Mouse (Mus musculus): ENCODE measurements around the gene Bglap3. TPM values are rescaled to one million over a fixed set of nuclear protein-coding genes. Genes with fewer than 3 reads are reported as not detected.
"Not testable (repeated sequence)": the region's sequence is repeated elsewhere in the genome, so short reads cannot be mapped to it uniquely, and the experiment has no call there.

Gene Bglap3
- total RNA-seq (2014; fragmentation: Nextera tagmentation) (not detected in 2 replicates), total RNA-seq (2017) (not detected in 2 replicates)

DNA sequence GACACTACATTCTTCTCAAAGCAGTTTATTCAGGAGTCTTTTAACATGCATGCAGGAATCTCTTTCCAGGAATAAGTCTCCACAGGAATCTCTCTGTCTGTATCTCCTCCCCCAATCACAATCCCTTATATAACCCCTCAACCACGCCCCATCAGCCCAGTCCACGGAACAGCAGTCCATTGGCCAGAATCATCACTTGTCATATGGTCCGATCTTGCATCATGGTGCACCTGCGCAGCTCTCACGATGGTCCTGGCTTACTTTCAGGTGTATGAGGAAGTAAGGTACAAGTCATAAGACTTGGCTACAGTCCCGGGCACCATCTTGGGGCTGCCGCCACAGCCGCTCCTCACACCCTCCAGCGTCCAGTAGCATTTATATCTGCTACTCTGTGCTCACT is at the start of gene Bglap3:
Gene Bglap3, minus strand, starts transcription at position 101 of the 400 bp plus-strand sequence.
- not testable (repeated sequence) for ATAC-seq (replicated peaks; ENCODE audit: low FRiP score, low TSS enrichment, poor library complexity, severe bottlenecking)

DNA sequence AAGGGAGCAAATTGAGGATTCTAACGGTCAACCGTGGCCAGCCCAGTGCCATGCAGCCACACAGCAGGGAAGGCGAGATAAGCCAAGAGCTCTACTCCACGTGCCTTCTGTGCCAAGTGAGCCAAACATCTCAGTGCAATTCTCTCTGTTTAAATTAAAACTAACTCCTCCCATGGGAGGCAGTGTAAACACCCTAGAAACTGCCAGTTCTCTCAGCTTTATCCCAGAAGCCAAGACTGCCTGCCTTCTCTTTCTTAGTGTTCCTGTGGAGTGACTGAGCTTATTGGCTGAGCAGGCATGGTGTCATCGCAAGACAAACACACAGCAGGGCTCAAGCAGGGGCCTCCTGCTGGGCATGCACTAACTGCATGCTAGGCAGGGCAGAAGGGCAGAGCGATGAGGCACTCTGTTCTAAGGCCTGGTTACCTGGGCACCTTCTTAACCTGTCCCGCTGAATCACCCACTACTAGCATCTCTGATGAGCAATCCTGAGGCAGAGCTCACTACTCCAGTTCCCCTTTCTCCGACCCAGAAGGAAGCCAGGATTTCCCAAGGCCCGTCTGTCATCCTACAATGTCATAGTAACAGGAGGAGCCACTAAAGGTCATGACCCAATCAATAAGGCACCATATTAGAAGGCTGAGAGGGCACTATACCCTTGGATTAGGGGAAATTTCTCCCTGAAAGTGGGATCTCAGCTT is 49.6 kb upstream of the Bglap3 start:
- peak; percentile 69 for ATAC-seq (replicated peaks; ENCODE audit: low FRiP score, low TSS enrichment, poor library complexity, severe bottlenecking)

DNA sequence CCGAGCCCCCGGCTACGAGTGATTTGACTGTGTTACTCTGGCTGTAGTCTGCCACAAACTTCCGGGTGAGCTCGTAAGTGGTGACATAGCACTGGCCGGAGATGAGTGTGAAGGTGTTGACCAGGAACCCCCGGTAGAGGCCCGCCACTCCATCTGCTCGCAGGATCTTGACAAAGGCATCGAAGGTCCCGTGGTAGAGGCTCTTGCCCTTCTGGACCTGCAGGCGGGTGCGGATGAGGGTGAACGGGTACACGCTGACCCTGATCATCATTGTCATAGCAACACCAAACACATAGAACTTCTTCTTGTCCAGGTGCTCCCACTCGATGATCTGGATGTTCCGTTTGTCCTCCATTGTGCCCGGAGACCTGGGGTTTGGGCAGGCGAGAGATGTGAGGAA is 48.2 kb upstream of the Bglap3 start:
- ATAC-seq (replicated peaks; ENCODE audit: low FRiP score, low TSS enrichment, poor library complexity, severe bottlenecking) = no peak

DNA sequence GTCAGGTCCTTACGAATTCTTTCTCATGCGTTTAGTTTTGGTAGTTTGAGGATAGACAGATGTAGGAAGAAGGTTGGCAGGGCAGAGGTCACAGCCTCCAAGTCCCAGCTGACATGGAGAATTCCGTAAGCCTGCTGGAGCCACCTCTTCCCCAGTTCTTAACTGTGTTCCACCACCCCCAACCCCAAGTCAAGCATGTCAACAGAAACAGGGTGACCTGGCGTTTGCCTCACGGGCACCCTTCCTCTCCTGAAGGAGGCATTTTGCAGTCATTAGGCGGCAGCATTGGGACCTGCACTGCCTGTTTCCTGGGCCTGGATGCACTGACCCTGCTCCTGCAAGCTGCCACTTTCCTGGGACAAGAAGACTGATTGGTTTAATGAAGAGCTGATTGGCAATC is 45.5 kb upstream of the Bglap3 start:
- no peak for ATAC-seq (replicated peaks; ENCODE audit: low FRiP score, low TSS enrichment, poor library complexity, severe bottlenecking)

DNA sequence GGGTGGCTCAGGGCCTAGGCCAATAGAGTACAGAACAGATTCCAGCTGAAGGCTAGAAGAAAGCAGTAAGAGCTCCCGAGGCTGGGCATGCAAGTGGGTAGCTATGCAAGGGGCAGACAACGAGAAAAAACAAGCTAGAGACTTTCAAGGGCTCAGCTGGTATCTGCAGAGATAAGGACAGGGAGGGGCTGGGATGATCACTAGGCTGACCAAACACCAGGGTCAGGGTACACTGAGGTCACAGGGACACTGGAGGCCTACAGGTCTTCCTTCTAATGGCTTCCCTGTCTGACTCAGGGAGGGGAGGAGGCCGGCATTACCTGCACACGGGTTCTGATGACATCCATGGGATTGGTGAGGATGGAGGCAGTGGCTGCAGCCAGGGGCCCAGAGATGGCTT is 43.1 kb upstream of the Bglap3 start:
- ATAC-seq (replicated peaks; ENCODE audit: low FRiP score, low TSS enrichment, poor library complexity, severe bottlenecking) = no peak

GRCm38 (mm10) chr3:88412636-88413035 is 40.1 kb upstream of the Bglap3 start:
- no peak for ATAC-seq (replicated peaks; ENCODE audit: low FRiP score, low TSS enrichment, poor library complexity, severe bottlenecking)

- ATAC-seq (replicated peaks; ENCODE audit: low FRiP score, low TSS enrichment, poor library complexity, severe bottlenecking) = no peak
These were observed 39.1 kb upstream of the Bglap3 start for GRCm38 (mm10) chr3:88411681-88412080.

GRCm38 (mm10) chr3:88410645-88411031 is 38.1 kb upstream of the Bglap3 start:
- no peak for ATAC-seq (replicated peaks; ENCODE audit: low FRiP score, low TSS enrichment, poor library complexity, severe bottlenecking)

DNA sequence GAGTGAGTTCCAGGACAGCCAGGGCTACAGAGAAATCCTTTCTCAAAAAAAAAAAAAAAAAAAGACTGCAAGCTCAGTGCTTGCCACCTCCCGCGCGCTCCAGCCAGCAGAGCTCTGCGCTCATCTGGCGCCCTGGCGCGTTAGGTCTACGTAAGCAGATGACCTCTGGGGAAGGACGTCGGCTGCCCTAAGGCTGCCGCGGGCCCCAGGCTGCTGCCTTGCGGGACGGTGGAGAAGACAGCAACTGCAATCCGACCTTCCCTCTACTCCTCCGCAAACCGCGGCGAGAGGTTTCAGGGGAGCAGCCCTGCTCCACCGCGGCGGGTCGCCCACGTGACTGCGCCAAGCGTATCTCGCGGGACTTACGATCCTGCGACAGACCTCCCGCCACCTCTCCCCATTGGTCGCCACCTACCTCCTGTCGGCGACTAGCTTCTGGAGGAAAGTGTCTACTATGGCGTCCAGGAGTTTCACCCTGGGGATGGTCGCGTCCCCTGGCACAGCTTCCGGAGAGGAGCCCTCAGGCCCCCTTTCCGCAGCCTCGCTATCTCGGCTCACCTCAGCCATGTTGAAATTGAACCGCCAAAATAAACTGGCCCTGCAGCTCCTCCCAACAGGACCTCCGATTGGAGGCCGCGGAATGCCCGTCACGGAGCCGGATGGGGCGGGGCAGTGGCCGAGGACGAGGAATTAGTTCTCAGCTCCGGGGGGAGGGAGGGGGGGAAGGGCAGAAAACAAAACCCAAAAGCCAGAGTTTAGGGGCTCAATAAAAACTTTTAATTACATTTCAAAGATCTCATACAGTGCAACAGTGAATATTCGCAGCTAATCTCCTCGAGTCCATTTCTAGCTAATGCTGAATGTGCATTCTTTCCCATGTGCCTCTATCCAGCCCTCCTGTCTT is 37.5 kb upstream of the Bglap3 start, which contains the start of gene Pmf1:
Gene Pmf1, minus strand, starts transcription at position 591 of the 904 bp plus-strand sequence.
- ATAC-seq (replicated peaks; ENCODE audit: low FRiP score, low TSS enrichment, poor library complexity, severe bottlenecking) = peak; percentile 90

- no peak for ATAC-seq (replicated peaks; ENCODE audit: low FRiP score, low TSS enrichment, poor library complexity, severe bottlenecking)
These were observed 36.4 kb upstream of the Bglap3 start for GRCm38 (mm10) chr3:88408953-88409352.

- no peak for ATAC-seq (replicated peaks; ENCODE audit: low FRiP score, low TSS enrichment, poor library complexity, severe bottlenecking)
These were observed 35.0 kb upstream of the Bglap3 start for GRCm38 (mm10) chr3:88407529-88407928.

- peak; percentile 45; the same call in 1 of the 2 replicates for ATAC-seq (replicated peaks; ENCODE audit: low FRiP score, low TSS enrichment, poor library complexity, severe bottlenecking)
These were observed 34.5 kb upstream of the Bglap3 start for GRCm38 (mm10) chr3:88407090-88407489.

- ATAC-seq (replicated peaks; ENCODE audit: low FRiP score, low TSS enrichment, poor library complexity, severe bottlenecking) = no peak
These were observed 31.1 kb upstream of the Bglap3 start for GRCm38 (mm10) chr3:88403522-88404230.

GRCm38 (mm10) chr3:88398666-88399065 is 26.1 kb upstream of the Bglap3 start:
- ATAC-seq (replicated peaks; ENCODE audit: low FRiP score, low TSS enrichment, poor library complexity, severe bottlenecking) = no peak

DNA sequence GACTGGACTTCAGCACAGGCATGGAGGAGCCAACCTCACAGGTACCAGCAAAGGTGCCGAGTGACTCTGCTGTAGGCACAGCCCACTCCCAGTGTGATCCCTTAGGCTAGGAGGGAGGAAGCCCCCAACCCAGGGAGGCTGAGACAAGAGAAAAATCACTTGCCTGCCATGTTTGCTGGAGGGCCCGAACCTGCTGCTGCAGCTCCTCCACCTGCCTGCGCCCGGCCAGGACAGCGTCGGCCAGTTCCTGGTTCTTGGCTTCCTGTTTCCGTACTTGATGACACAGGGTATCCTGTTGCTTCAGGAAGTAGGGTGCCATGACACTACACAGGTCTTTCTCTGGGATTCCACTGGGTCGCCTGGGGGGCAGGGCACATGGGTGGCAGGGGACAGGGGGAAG is 23.2 kb upstream of the Bglap3 start:
- ATAC-seq (replicated peaks; ENCODE audit: low FRiP score, low TSS enrichment, poor library complexity, severe bottlenecking) = no peak

- no peak for ATAC-seq (replicated peaks; ENCODE audit: low FRiP score, low TSS enrichment, poor library complexity, severe bottlenecking)
These were observed 22.7 kb upstream of the Bglap3 start for GRCm38 (mm10) chr3:88395288-88395687.

DNA sequence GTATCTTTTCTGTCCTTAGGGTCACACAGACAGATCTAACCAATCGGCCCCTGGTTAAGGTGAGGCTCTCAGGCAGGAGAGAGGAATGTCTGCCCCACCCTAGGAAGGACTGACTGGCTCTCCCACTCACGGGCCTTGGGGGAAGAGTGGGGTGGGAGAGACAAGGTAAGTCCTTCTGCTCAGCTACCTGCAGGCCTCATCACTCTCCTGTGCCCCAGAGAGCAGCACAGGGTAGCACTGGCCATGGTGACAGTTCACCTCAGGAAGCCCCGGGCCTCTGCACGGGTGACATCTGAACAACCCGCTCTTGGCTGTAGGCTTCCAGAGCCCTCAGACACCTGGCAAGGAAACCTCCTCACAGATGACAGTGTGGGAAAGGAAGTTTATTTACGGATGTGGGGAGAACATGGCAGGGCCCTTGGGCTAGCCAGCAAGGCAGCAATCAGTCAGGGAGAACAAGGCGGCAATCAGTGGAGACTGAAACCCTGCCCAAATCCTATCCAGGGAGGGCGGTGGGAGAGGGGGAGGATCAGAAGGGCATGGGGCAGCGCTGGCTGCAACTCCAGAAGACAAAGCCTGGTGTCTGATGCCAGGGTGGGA is 21.3 kb upstream of the Bglap3 start:
- ATAC-seq (replicated peaks; ENCODE audit: low FRiP score, low TSS enrichment, poor library complexity, severe bottlenecking) = no peak

DNA sequence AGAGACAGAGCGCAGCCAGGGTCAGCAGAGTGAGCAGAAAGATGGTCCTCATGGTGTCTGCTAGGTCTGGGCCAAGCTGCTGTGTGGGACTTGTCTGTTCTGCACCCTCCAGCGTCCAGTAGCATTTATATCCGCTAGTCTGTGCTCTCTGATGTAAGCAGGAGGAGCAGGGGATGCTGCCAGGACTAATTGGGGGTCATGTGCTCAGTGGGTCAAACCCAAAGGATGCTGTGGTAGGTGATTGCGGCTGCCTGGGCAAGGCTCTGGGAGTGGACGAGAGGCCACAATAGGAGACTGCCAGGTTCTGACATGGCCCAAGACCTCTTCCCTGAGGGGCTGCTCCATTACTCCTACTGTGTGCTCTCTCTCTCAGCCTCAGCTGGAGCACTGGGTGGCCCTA is 11.8 kb upstream of the Bglap3 start, which contains the start of gene Bglap:
Gene Bglap, minus strand, starts transcription at position 101 of the 400 bp plus-strand sequence.
- no peak for ATAC-seq (replicated peaks; ENCODE audit: low FRiP score, low TSS enrichment, poor library complexity, severe bottlenecking)

- not testable (repeated sequence) for ATAC-seq (replicated peaks; ENCODE audit: low FRiP score, low TSS enrichment, poor library complexity, severe bottlenecking)
These were observed 9.8 kb upstream of the Bglap3 start for GRCm38 (mm10) chr3:88382383-88382782.
